Mouse (Mus musculus) kidney, adult 2 months (tissue): ENCODE data around the gene Epb41. TPM values are rescaled to one million over a fixed set of nuclear protein-coding genes. Genes with fewer than 3 reads are reported as not detected.

Source experiments
- DNase-seq: peaks from one replicate; pipeline ENCODE4 v3.0.0; 2021
- H3K27ac ChIP-seq: fragments of 200-500 bp; 2 replicates; pipeline ENCODE4 v1.5.1; 2012; ENCODE audit warnings: low read depth, low read length, control low read depth, inconsistent platforms; ENCODE audit not compliant: insufficient read depth
- H3K27me3 ChIP-seq: fragments of 200-500 bp; replicated peaks from 2 replicates; pipeline ENCODE4 v1.6.1; 2012; ENCODE audit warnings: mild to moderate bottlenecking, moderate library complexity, low read length, inconsistent platforms; ENCODE audit not compliant: control insufficient read depth, insufficient read depth
- H3K36me3 ChIP-seq: fragments of 200-500 bp; 2 replicates; pipeline ENCODE4 v1.6.1; 2012; ENCODE audit warnings: mild to moderate bottlenecking, moderate library complexity, low read length, inconsistent platforms; ENCODE audit not compliant: control insufficient read depth, insufficient read depth
- H3K4me1 ChIP-seq: fragments of 200-500 bp; 2 replicates; pipeline ENCODE4 v1.6.1; 2011; ENCODE audit warnings: low read length; ENCODE audit not compliant: control insufficient read depth, insufficient read depth
- H3K4me3 ChIP-seq: fragments of 200-500 bp; 2 replicates; pipeline ENCODE4 v1.5.1; 2011; ENCODE audit warnings: mild to moderate bottlenecking, low read depth, low read length, control low read depth; ENCODE audit not compliant: insufficient read depth
- CTCF ChIP-seq: fragments of 200-500 bp; conservative IDR thresholded peaks from 2 replicates; pipeline ENCODE4 v1.5.1; 2011; ENCODE audit warnings: low read depth, mild to moderate bottlenecking, control low read depth, low read length, moderate library complexity, mixed read lengths; ENCODE audit not compliant: insufficient read depth, insufficient read length
- POLR2A ChIP-seq: fragments of 200-500 bp; IDR thresholded peaks from one replicate; pipeline ENCODE4 v1.6.1; 2011; ENCODE audit warnings: low read depth, low read length, control low read depth
- WGBS: fragments of 180-500 bp; shearing (Covaris S2); methylation state at CpG from one replicate; pipeline ENCODE4 v1.1.7; 2018; 5-methylcytosine and 5-hydroxymethylcytosine counted together
- polyA plus RNA-seq: library from polyadenylated mRNA; depleted of rRNA; stranded (reverse); fragments of >200 nt; gene quantifications from 2 replicates; pipeline ENCODE4 v1.2.3, GENCODE M21; 2012

Gene Epb41
- polyA plus RNA-seq, 1 experiment = 73.8 TPM

- Histone ChIP-seq H3K27ac (peak overlapping the region; percentile 73), H3K36me3 (no peaks in the 10 kb centered on the region), H3K4me3 (no peak overlapping the region), H3K27me3 (no peaks in the 10 kb centered on the region), H3K4me1 (peaks cover 21% of the 10 kb centered on the region)
- 36% methylated on average over 15 of the region's 15 CpGs for WGBS
- TF ChIP-seq POLR2A (no peak), CTCF (no peak)
- DNase-seq = peak; percentile 78
These were observed 156.2 kb downstream of the Epb41 start for GRCm38 (mm10) chr4:131918711-131919500.

GRCm38 (mm10) chr4:131918026-131918533, 157.0 kb downstream of the Epb41 start:
- peak overlapping the region; percentile 11 for H3K27ac ChIP-seq
- WGBS = 90% methylated on average over 7 of the region's 7 CpGs
- no peaks in the 10 kb centered on the region for H3K27me3 ChIP-seq
- TF ChIP-seq POLR2A = no peak
- TF ChIP-seq CTCF = no peak
- no peak for DNase-seq
- H3K4me1 ChIP-seq = peaks cover 21% of the 10 kb centered on the region
- no peak overlapping the region for H3K4me3 ChIP-seq
- no peaks in the 10 kb centered on the region for H3K36me3 ChIP-seq

DNA sequence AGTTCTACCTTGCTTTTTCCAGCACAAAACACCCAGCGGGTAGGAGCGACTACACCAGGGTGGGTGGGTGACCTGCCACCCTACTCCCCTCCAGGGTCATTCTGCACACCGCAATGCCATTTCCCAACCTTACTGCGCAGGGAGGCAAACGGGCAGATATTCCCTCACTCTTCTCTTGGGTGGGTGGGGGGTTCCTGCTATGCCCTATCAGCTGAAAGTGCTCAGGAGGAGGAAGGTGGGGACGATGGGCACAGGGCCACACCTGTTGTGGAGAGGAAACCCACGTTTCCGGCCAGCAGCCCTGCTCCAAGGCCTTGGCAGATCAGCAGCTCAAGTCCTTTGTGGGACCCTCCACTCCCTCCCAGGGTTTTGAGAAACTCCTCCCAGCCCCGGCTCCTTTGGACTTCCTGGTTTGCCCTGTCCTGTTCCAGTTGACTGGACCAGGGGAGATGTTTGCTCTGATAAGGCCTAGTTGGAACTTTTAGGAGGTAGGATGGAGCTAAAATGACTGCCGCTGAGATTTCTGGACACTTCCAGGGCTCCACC, 158.0 kb downstream of the Epb41 start:
- Histone ChIP-seq H3K36me3 (no peaks in the 10 kb centered on the region), H3K4me3 (no peak overlapping the region), H3K4me1 (peaks cover 21% of the 10 kb centered on the region), H3K27me3 (no peaks in the 10 kb centered on the region), H3K27ac (peak overlapping the region; percentile 48; the same call in 1 of the 2 replicates)
- peak; percentile 72 for DNase-seq
- WGBS = 61% methylated on average over 10 of the region's 10 CpGs
- no peak for TF ChIP-seq CTCF
- TF ChIP-seq POLR2A = no peak

- peak; percentile 90 for DNase-seq
- Histone ChIP-seq H3K4me3 (no peak overlapping the region), H3K36me3 (no peaks in the 10 kb centered on the region), H3K4me1 (peaks cover 21% of the 10 kb centered on the region), H3K27ac (no peak overlapping the region), H3K27me3 (no peaks in the 10 kb centered on the region)
- 14% methylated on average over 15 of the region's 15 CpGs for WGBS
- peak; percentile 86 for TF ChIP-seq CTCF
- no peak for TF ChIP-seq POLR2A
These were observed 158.7 kb downstream of the Epb41 start for GRCm38 (mm10) chr4:131916425-131916824.

- TF ChIP-seq CTCF (no peak), POLR2A (no peak)
- no peak overlapping the region for H3K27ac ChIP-seq
- H3K4me1 ChIP-seq = peaks cover 21% of the 10 kb centered on the region
- DNase-seq = no peak
- 57% methylated on average over 13 of the region's 13 CpGs for WGBS
- H3K27me3 ChIP-seq = no peaks in the 10 kb centered on the region
- no peak overlapping the region for H3K4me3 ChIP-seq
- H3K36me3 ChIP-seq = no peaks in the 10 kb centered on the region
These were observed 159.2 kb downstream of the Epb41 start for GRCm38 (mm10) chr4:131915821-131916328.

DNA sequence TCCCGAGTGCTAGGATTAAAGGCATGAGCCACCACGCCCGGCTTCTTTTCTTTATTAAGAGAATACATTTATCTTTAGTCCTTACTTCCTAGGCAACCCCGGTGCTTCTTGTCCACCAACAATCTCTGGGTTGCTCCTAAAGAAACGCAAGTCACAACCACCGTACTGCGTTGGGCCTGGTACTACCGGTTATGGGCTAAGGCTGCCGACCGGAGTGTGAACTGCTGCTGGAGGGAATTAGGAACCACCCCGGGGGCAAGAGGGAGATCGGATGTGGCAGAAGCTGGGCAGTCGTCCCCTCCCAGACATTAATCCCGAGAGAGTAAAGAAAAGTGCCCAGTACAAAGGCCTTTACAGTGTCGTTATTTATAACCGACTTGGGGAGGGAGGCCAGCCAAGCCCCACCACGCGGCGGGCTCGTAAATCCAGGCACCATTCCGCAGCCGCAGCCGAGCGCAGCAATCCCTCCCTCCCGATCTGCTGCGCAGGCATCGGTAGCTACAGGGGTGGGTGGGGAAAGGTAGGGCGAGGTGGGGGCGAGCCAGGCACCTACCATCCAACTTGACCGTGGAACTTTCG, 160.1 kb downstream of the Epb41 start:
- Histone ChIP-seq H3K4me3 (no peak overlapping the region), H3K27ac (peak overlapping the region; percentile 51; the same call in 1 of the 2 replicates), H3K4me1 (peaks cover 25% of the 10 kb centered on the region), H3K36me3 (no peaks in the 10 kb centered on the region), H3K27me3 (no peaks in the 10 kb centered on the region)
- 9% methylated on average over 31 of the region's 31 CpGs for WGBS
- no peak for TF ChIP-seq CTCF
- TF ChIP-seq POLR2A = no peak
- DNase-seq = peak; percentile 69
